Comparison of ENCODE assay signal across 8 mouse cellular contexts in genomic region chr4:124277456-124278181, GRCm38 (mm10).
A peak's percentile ranks its signal among the peaks of the same experiment; 100 is the strongest.
DNase-seq lines count a peak whose midpoint lies in the region; ATAC-seq and TF ChIP-seq lines count a peak whose summit lies in the region.

No protein-coding gene starts in this region.

- no peak for ATAC-seq in intestine, embryonic 16.5 days
- 0 out of 2 replicates have a peak, but pooled peaks have one; percentile 31 for ATAC-seq in neural tube, embryonic 11.5 days (ENCODE audit: insufficient read depth, low FRiP score, low TSS enrichment)
- ATAC-seq in megakaryocyte-erythroid progenitor cell, adult 5-6 weeks (replicated peaks; ENCODE audit: low FRiP score, low TSS enrichment, poor library complexity, severe bottlenecking) = no peak

- no peak for TF ChIP-seq CTCF in lung, adult 2 months (IDR thresholded peaks at IDR 0.05; ENCODE audit: insufficient read depth, low read length)

- no peak overlapping the region for H3K4me3 ChIP-seq in lung, adult 2 months (replicated peaks; ENCODE audit: extremely low read depth, low read depth, low read length)
- peak overlapping the region; percentile 43 for H3K4me3 ChIP-seq in intestine, embryonic 16.5 days (ENCODE audit: low read length)
- H3K4me3 ChIP-seq in neural tube, embryonic 11.5 days (ENCODE audit: low read depth, low read length) = peak overlapping the region; percentile 42

- H3K9me3 ChIP-seq in intestine, embryonic 16.5 days (ENCODE audit: control insufficient read depth, low read length) = no peaks in the 10 kb centered on the region
- no peaks in the 10 kb centered on the region for H3K9me3 ChIP-seq in neural tube, embryonic 11.5 days (ENCODE audit: control insufficient read depth, low read length)

- H3K27ac ChIP-seq in intestine, embryonic 16.5 days (ENCODE audit: low read length) = no peak overlapping the region
- peak overlapping the region; percentile 34 for H3K27ac ChIP-seq in neural tube, embryonic 11.5 days (ENCODE audit: low read depth, low read length)

- TF ChIP-seq POLR2A in lung, adult 2 months (IDR thresholded peaks at IDR 0.05; ENCODE audit: borderline replicate concordance, extremely low read depth, low read depth, low read length) = no peak

- 3% methylated on average over 43 of the region's 43 CpGs for WGBS in lung, adult 2 months
- under 1% methylated on average over 43 of the region's 43 CpGs for WGBS in intestine, embryonic 16.5 days
- WGBS in neural tube, embryonic 11.5 days = under 1% methylated on average over 43 of the region's 43 CpGs

- intact Hi-C loops in left cerebral cortex, postnatal 10 days (cut with DNase I) = no loop called here

- peak; percentile 50 to 67 for DNase-seq in cerebellum, postnatal 10 days
- no peak for DNase-seq in cerebellum, adult 11 months
- DNase-seq in lung, adult 2 months = peak; percentile 8
- DNase-seq in lung, postnatal 10 days = no peak
- DNase-seq in neural tube, embryonic 11.5 days (ENCODE audit: low spot score) = peak; percentile 65
- no peak for DNase-seq in left cerebral cortex, postnatal 10 days (ENCODE audit: extremely low spot score in 1 of 2, low spot score in 2 of 2)

- H3K4me2 ChIP-seq in intestine, embryonic 16.5 days (ENCODE audit: low read depth, low read length) = peak overlapping the region; percentile 79
- H3K4me2 ChIP-seq in neural tube, embryonic 11.5 days (ENCODE audit: low read depth) = peak overlapping the region; percentile 92

- no peaks in the 10 kb centered on the region for H3K36me3 ChIP-seq in intestine, embryonic 16.5 days (ENCODE audit: control insufficient read depth, insufficient read depth, low read length)
- H3K36me3 ChIP-seq in neural tube, embryonic 11.5 days (ENCODE audit: control insufficient read depth, insufficient read depth, low read length) = no peaks in the 10 kb centered on the region

- peaks cover 8% of the 10 kb centered on the region; the same call in 1 of the 2 replicates for H3K27me3 ChIP-seq in intestine, embryonic 16.5 days (replicated peaks; ENCODE audit: control insufficient read depth, insufficient read depth, low read length)
- H3K27me3 ChIP-seq in neural tube, embryonic 11.5 days (ENCODE audit: control insufficient read depth, insufficient read depth, low read length) = no peaks in the 10 kb centered on the region

- no peaks in the 10 kb centered on the region for H3K4me1 ChIP-seq in lung, adult 2 months (ENCODE audit: control insufficient read depth, insufficient read depth, low read length)
- H3K4me1 ChIP-seq in intestine, embryonic 16.5 days (ENCODE audit: control insufficient read depth, insufficient read depth, low read length) = peaks cover 11% of the 10 kb centered on the region
- peaks cover 11% of the 10 kb centered on the region; the same call in 1 of the 2 replicates for H3K4me1 ChIP-seq in neural tube, embryonic 11.5 days (ENCODE audit: control insufficient read depth, insufficient read depth, low read length)

- H3K9ac ChIP-seq in intestine, embryonic 16.5 days (ENCODE audit: low read depth, low read length) = peak overlapping the region; percentile 52
- peak overlapping the region; percentile 64 for H3K9ac ChIP-seq in neural tube, embryonic 11.5 days (ENCODE audit: low read length)

Comparison
In these comparisons a context has a peak if more than half of its experiments do, and no peak if none do; other contexts are left out.
1. DNase-seq: peak in cerebellum, postnatal 10 days (2 of 2), lung, adult 2 months (single experiment) and neural tube, embryonic 11.5 days (single experiment); none in cerebellum, adult 11 months (single experiment), lung, postnatal 10 days (single experiment) and left cerebral cortex, postnatal 10 days (0 of 2).